Mouse (Mus musculus): Measurements from ENCODE around the gene Zfand2a. TPM values are rescaled to one million over a fixed set of nuclear protein-coding genes. Genes with fewer than 3 reads are reported as not detected.

The Zfand2a gene
- polyA plus RNA-seq, 1 experiment = 55.4 TPM

DNA sequence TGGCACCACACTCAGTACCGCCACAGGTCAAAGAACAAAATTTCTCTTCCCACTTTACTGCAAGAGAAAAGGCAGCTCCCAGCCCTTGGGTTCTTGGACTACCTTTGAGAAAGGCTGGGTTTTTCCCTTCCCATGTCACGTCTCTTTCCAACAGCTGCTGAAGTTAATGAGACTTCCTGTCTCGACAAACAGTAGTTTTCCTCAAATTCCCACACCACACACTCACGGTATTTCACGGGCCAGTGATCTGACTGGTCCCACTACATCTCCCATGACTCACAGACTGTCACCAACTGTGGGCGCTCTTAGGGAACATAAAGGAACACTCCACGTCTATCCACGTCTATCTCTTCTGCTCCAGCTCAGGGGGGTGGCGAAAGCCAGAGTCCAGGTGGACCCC lies 59.2 kb downstream of the Zfand2a start:
- Histone ChIP-seq H3K4me1 (ENCODE audit: control insufficient read depth, insufficient read depth, low read length) (peaks cover 13% of the 10 kb centered on the region), H3K27ac (ENCODE audit: insufficient read depth, low read length) (no peak overlapping the region), H3K4me3 (ENCODE audit: insufficient read depth, low read length) (no peak overlapping the region)
- TF ChIP-seq POLR2A (IDR thresholded peaks at IDR 0.05; ENCODE audit: extremely low read depth, insufficient read depth, low read length) (no peak), CTCF (IDR thresholded peaks at IDR 0.05; ENCODE audit: extremely low read depth, insufficient read depth, low read length) (no peak)

DNA sequence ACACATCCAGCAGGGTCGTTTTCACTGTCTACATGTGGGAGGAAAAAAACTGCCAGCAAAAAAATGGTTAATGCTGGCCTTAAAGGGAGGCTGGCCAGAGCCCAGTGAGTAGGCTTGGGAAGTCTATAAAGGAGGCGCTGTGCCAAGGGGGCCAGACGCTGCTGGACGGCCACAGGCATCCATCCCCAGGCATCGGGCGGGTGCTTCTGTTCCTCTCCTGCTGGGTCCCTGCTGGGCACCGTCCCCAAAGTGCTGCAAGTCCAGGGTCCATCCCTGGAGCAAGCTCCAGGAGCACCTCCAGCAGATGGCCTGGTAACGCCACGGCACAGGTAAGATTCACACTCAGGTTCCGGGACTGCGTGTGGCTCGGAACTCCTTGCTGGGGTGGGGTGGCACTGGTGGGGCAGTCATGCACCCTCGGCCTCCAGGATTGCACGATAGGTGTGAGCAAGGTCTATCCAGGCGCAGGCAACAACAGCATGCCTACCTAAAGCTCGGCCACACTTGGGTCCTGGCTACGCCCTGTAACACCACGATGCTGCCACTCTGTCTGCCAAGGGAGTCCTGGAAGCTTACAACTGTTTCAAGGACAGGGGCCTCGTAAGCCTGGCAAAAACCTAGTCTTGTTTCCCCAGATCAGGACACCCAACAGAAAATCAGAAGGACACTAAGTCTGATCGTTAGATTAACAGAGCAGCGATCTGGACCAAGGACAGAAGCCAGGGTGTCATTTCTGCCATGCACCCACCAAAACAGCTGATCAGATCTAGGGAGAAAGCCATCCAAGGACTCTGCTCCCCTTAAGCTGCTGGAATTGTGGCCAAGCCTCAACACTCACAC lies 61.1 kb downstream of the Zfand2a start, which contains the start of gene Gper1:
Gper1 (plus strand) TSS at position 126 of the 840 bp plus-strand sequence.
- Histone ChIP-seq H3K27ac (ENCODE audit: insufficient read depth, low read length) (no peak within 1 kb of the TSS), H3K4me3 (ENCODE audit: insufficient read depth, low read length) (no peak within 1 kb of the TSS), H3K4me1 (ENCODE audit: control insufficient read depth, insufficient read depth, low read length) (peaks cover 4% of the 10 kb centered on the region)
- no peak for TF ChIP-seq POLR2A (IDR thresholded peaks at IDR 0.05; ENCODE audit: extremely low read depth, insufficient read depth, low read length)
- no peak for TF ChIP-seq CTCF (IDR thresholded peaks at IDR 0.05; ENCODE audit: extremely low read depth, insufficient read depth, low read length)

Other genes with a start within 250 kb of the Zfand2a start
- gene Get4, start 232.2 kb downstream of the Zfand2a start, polyA plus RNA-seq (2012; rRNA removed) = 82.6 and 89.5 TPM in 2 replicates
- 271 and 275 TPM in 2 replicates for gene Adap1, start 158.9 kb downstream of the Zfand2a start, polyA plus RNA-seq (2012; rRNA removed)
- gene Cox19, start 133.1 kb downstream of the Zfand2a start, polyA plus RNA-seq (2012; rRNA removed) = 90.2 and 92.7 TPM in 2 replicates
- not detected in 2 replicates for gene Cyp2w1, start 131.9 kb downstream of the Zfand2a start, polyA plus RNA-seq (2012; rRNA removed)
- gene Gpr146, start 106.9 kb downstream of the Zfand2a start, polyA plus RNA-seq (2012; rRNA removed) = 15.3 and 16.3 TPM in 2 replicates
- gene C130050O18Rik, start 79.3 kb downstream of the Zfand2a start, polyA plus RNA-seq (2012; rRNA removed) = 0.44 TPM in 2 replicates
- gene Gper1, start 61.4 kb downstream of the Zfand2a start, polyA plus RNA-seq (2012; rRNA removed) = 4.7 and 4.8 TPM in 2 replicates
- gene 3110082I17Rik, start 24.0 kb downstream of the Zfand2a start, polyA plus RNA-seq (2012; rRNA removed) = 12.9 and 15.4 TPM in 2 replicates
- not detected in 2 replicates for gene Uncx, start 58.9 kb upstream of the Zfand2a start, polyA plus RNA-seq (2012; rRNA removed)